Mouse (Mus musculus): Measurements from ENCODE around the gene Crhr2.

Gene Crhr2

DNA sequence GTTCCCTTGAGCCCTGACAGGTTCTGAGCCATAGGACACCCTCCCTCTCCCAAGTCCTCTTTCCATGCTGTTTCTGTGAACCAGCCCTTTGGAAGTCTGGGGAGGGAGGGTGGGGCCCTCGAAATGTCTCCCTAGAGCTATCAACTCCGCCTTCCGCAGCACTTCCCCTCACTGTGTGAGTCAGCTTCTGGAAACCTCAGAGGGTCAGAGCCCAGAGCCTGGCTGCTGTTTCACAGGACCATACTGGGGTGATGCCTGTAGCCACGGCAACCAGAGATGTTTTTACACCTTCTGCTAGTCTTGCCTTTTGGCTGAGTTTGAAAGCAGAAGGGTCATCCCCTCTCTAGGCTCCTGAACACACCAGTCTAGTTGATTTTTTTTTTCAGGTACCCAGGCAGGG lies 9.8 kb downstream of the Crhr2 start:
- DNase-seq (ENCODE audit: low spot score in 2 of 2), result peak in 1 of 2 experiments; percentile 20

DNA sequence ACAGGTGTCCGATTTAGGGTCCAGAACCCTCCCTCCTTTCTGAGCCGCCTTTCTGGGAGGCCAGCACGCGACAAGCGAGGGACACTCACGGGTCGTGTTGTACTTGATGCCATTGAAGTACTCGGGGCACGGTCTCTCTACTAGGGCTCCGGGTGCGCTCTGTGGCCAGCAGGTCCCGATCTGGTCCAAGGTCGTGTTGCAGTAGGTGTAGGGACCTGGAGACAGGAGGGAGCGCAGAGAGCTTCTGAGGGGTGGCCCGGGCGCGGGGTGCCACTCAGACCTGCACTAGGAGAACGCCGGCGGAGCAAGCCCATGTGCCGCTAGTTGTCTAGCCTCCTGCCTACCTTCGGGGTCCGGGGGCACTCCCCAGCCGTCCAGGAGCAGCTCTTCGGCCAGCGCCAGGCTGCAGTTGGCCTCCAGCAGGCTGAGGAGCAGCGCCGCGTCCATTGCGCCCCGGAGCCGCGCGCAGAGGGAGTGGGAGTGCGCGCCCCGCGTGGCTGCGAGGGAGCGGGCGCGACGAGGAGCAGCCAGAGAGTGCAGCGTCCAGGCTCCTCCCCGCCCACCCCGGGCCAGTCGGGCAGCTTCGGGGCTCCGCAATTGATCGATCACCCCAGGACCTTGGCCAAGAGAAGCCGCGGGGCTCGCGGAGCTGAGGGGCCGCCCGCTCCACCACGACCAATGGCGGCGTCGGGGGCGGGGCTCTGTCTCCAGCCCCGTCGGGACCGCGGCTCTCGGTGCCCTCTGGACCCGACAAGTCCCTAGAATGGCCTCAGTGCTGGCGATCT lies 15.3 kb downstream of the Crhr2 start:
- DNase-seq (ENCODE audit: low spot score in 2 of 2), result peak in 1 of 2 experiments; percentile 6

- DNase-seq (ENCODE audit: low spot score in 2 of 2), result peak in 1 of 2 experiments; percentile 12
Observed at GRCm38 (mm10) chr6:55108358-55108757, 24.5 kb downstream of the Crhr2 start.

GRCm38 (mm10) chr6:55098603-55099002 lies 34.2 kb downstream of the Crhr2 start:
- DNase-seq (ENCODE audit: low spot score in 2 of 2), result no peak

- DNase-seq (ENCODE audit: low spot score in 2 of 2), result no peak
Observed at GRCm38 (mm10) chr6:55098030-55098429, 34.8 kb downstream of the Crhr2 start.

- DNase-seq (ENCODE audit: low spot score in 2 of 2), result no peak
Observed at GRCm38 (mm10) chr6:55093431-55094146, 39.2 kb downstream of the Crhr2 start.

GRCm38 (mm10) chr6:55091396-55091795 lies 41.4 kb downstream of the Crhr2 start:
- DNase-seq (ENCODE audit: low spot score in 2 of 2), result no peak

- DNase-seq (ENCODE audit: low spot score in 2 of 2), result no peak
Observed at GRCm38 (mm10) chr6:55090639-55091038, 42.2 kb downstream of the Crhr2 start.

- DNase-seq (ENCODE audit: low spot score in 2 of 2), result no peak
Observed at GRCm38 (mm10) chr6:55087355-55087754, 45.5 kb downstream of the Crhr2 start.

GRCm38 (mm10) chr6:55082261-55083051 lies 50.4 kb downstream of the Crhr2 start:
- DNase-seq (ENCODE audit: low spot score in 2 of 2), result no peak

GRCm38 (mm10) chr6:55081379-55081778 lies 51.4 kb downstream of the Crhr2 start:
- no peak for DNase-seq (ENCODE audit: low spot score in 2 of 2)

- DNase-seq (ENCODE audit: low spot score in 2 of 2), result no peak
Observed at GRCm38 (mm10) chr6:55076561-55077255, 56.1 kb downstream of the Crhr2 start.

DNA sequence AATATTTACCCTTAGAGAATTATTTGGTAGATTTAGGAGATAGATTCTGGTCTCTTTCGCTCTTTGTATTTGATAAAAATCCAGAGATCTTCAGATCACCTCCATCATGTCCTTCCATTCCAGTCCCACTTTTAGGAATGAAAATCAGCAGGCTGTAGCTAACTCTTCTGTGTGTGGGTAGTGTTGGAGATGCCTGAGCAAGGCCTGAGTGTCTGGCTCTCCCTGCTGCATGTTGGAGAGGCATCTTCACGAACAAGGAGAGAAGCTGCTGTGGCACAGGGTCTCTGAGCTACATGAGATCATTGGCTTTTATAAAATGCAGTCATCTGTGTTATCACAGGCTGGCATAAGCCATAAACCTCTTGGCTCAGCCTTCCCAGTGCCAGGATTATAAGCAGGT lies 66.9 kb downstream of the Crhr2 start:
- no peak for DNase-seq (ENCODE audit: low spot score in 2 of 2)

GRCm38 (mm10) chr6:55064477-55064827 lies 68.4 kb downstream of the Crhr2 start:
- DNase-seq (ENCODE audit: low spot score in 2 of 2), result no peak

DNA sequence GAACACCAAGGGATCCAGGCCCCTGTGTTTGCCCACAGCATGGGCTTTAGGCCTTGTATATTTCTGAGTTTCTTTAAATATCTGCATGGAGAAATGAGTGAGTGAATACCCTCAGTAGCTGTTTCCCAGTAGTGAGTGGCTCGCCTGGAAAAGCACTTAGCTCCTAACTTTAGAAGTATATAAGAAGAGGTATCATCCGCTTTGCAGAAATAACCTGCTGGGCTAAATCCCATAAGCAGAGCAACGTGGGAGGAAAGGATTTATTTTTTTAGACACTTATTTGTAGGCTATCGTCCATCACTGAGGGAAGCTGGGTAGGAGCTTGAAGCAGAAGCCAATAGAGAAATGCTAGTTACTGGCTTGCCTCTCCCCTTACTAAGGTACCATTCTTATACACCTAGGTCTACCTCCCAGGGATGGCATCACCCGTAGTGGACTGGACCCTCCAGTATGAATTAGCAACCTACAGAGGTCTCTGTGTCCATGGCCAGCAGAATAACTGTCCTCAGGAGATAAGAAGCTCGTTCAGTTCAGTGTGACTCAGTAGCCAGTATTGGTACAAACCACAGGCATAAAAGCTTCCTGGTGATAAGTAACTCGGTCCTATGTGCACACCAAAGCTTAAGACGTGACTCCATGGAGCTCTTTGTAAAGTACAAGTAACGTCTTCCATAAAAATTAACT lies 68.9 kb downstream of the Crhr2 start:
- DNase-seq (ENCODE audit: low spot score in 2 of 2), result no peak

DNA sequence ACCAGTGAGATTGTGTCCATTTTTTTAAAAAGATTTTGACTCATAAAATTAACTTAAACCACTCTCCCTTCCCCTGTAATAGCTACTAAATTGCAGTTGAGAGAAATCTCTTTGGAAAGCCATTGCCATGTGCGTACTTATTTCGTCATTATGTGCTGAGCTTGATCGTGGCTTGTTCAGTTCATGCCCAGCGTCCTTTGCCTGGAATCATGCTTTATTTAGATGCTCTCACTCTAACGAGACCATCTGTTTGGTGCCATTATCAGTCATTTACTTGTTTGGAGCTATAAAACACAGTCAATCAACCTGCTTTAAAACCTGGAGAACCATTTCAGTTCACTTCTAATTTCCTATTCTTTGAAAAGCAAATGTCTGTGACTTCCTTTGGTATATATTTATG lies 70.6 kb downstream of the Crhr2 start:
- no peak for DNase-seq (ENCODE audit: low spot score in 2 of 2)

DNA sequence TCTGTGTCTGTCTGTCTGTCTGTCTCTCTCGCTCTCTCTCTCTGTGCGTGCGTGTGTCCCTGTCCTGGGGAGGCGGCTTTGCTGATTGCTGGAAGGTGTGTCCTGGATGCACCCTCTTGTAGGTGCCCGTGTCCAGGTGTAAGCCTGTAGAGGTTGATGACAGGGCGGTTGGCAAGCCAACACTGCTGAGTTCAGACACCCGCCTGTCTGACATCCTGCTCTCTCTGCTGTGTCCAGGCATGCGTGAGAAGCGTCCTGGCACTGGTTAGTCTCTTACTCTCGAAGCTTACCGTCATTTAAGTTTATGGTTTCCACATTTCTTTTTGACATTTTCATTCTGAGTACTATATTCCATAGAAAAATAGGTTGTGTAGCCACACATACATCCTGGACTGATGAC lies 71.5 kb downstream of the Crhr2 start:
- DNase-seq (ENCODE audit: low spot score in 2 of 2), result no peak

GRCm38 (mm10) chr6:55060241-55060825 lies 72.5 kb downstream of the Crhr2 start:
- no peak for DNase-seq (ENCODE audit: low spot score in 2 of 2)

GRCm38 (mm10) chr6:55057427-55057826 lies 75.4 kb downstream of the Crhr2 start:
- DNase-seq (ENCODE audit: low spot score in 2 of 2), result no peak

GRCm38 (mm10) chr6:55054491-55054890 lies 78.3 kb downstream of the Crhr2 start:
- no peak for DNase-seq (ENCODE audit: low spot score in 2 of 2)

DNA sequence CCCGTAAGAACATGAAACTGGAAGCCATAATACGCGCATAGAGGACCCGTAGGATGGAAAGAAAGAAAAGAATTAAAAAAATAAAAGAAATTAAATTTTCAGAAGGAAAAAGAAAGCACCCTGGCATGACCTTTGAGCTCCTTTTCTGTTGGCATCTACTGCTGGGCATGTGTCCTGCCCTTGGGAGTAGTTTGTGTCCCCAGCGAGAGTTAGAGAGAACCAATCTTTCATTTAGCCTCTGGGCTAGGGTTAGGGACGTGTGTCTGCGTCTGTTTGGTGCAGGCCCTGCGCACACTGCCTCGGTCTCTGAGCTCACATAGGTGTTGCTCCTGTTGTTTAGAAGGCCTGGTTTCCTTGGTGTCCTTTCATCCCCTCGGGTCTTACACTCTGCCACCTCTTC lies 83.6 kb downstream of the Crhr2 start:
- DNase-seq (ENCODE audit: low spot score in 2 of 2), result no peak

Measured in urinary bladder, adult 18-20 months (tissue).